Mouse (Mus musculus): ENCODE measurements around the gene Fkbp9. TPM values are rescaled to one million over a fixed set of nuclear protein-coding genes. Genes with fewer than 3 reads are reported as not detected.

The Fkbp9 gene
- polyA plus RNA-seq, 1 experiment from 2014 or later = 113 TPM

Other genes starting within 250 kb of the Fkbp9 start
- 146 TPM in 2 replicates for gene Lsm5, start 127.3 kb upstream of the Fkbp9 start, polyA plus RNA-seq (2014; fragmentation: Nextera tagmentation; extraction: Ambion mirVana)
- gene Avl9, start 117.2 kb upstream of the Fkbp9 start, polyA plus RNA-seq (2014; fragmentation: Nextera tagmentation; extraction: Ambion mirVana) = 18.2 and 18.8 TPM in 2 replicates
- 24.5 and 30.4 TPM in 2 replicates for gene Kbtbd2, start 34.2 kb upstream of the Fkbp9 start, polyA plus RNA-seq (2014; fragmentation: Nextera tagmentation; extraction: Ambion mirVana)
- 63.7 and 69.1 TPM in 2 replicates for gene Nt5c3, start 91.9 kb downstream of the Fkbp9 start, polyA plus RNA-seq (2014; fragmentation: Nextera tagmentation; extraction: Ambion mirVana)
- gene Vmn1r4, start 92.0 kb downstream of the Fkbp9 start, polyA plus RNA-seq (2014; fragmentation: Nextera tagmentation; extraction: Ambion mirVana) = 0.17 and 0.31 TPM in 2 replicates
- not detected in 2 replicates for gene Vmn1r5, start 138.2 kb downstream of the Fkbp9 start, polyA plus RNA-seq (2014; fragmentation: Nextera tagmentation; extraction: Ambion mirVana)
- gene Vmn1r6, start 165.2 kb downstream of the Fkbp9 start, polyA plus RNA-seq (2014; fragmentation: Nextera tagmentation; extraction: Ambion mirVana) = not detected in 2 replicates
- not detected in 2 replicates for gene Vmn1r7, start 193.3 kb downstream of the Fkbp9 start, polyA plus RNA-seq (2014; fragmentation: Nextera tagmentation; extraction: Ambion mirVana)
- not detected in 2 replicates for gene Vmn1r8, start 200.2 kb downstream of the Fkbp9 start, polyA plus RNA-seq (2014; fragmentation: Nextera tagmentation; extraction: Ambion mirVana)
- gene Vmn1r9, start 234.7 kb downstream of the Fkbp9 start, polyA plus RNA-seq (2014; fragmentation: Nextera tagmentation; extraction: Ambion mirVana) = not detected in 2 replicates

Data from intestine, embryonic 14.5 days (tissue).